24 mouse cellular contexts compared by ENCODE assay signal in genomic region chr17:28725783-28726182, GRCm38 (mm10).
"Had no signal": no experiment of that assay in that cellular context is flagged by ENCODE, and none has a peak within 500 bp of the region (broad histone marks: within the 10 kb centered on the region; RNA-seq: fewer than 3 reads in every experiment).

TSS of gene AC170998.1 (plus strand) at chr17:28726083.

- H3K27me3 ChIP-seq: heart, embryonic 13.5 days; heart, embryonic 15.5 days; hindbrain, embryonic 13.5 days; hindbrain, embryonic 15.5 days; intestine, embryonic 15.5 days; kidney, embryonic 15.5 days; limb, embryonic 12.5 days; liver, embryonic 13.5 days; liver, embryonic 15.5 days had no signal

- DNase-seq: gastrocnemius, postnatal 10 days; gastrocnemius, postnatal 36 days; heart, adult 11 months; heart, adult 2 months; heart, postnatal 14 days; heart, postnatal 36 days; kidney, adult 2 months; kidney, adult 9 months; kidney, postnatal 14 days; kidney, postnatal 36 days; layer of hippocampus, adult 9-11 months; layer of hippocampus, postnatal 36 days; liver; liver, embryonic 13.5 days had no signal

- ATAC-seq: hindbrain, postnatal 0 days; intestine, embryonic 15.5 days; intestine, postnatal 0 days had no signal
